Mouse (Mus musculus): Measurements from ENCODE around the gene Hspb2.

DNA sequence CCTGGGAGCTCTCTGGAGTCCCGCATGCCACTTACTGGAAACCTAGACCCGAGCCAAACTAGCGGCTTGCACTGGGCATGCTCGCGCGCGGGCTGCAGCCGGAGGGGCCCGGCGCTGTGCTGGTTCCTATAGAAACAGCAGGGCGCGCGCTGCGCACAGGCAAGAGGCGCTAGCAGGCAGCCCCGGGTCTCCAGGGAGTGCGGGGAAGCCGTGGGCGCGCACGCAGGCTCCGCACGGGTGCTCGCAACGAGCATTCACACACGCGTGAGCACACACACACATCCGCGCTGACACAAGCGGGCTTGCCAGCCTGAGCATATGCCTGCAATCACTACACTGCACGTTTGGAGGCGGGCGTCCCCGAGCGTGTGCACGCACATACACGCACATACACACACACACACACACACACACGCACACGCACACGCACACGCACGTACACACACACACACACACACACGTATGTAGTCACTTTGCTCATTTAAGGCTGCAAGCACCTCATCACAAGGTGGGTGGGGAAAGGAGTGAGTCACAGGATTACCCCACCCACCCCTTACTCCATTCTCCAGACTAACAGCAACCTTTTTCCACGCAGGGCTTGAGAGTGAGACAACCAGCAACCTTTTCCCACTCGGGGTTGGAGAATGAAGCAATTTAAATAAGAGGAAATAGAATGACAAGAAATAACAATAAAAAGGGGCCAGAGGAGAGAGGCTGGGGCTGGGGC is 24.1 kb downstream of the Hspb2 start:
- TF ChIP-seq CTCF (IDR thresholded peaks at IDR 0.05; ENCODE audit: extremely low read depth, insufficient read depth, insufficient read length, insufficient replicate concordance) = no peak
- no peak for TF ChIP-seq POLR2A (IDR thresholded peaks at IDR 0.05; ENCODE audit: low read depth, low read length)
